8 mouse cellular contexts compared by ENCODE assay signal in the genomic region with DNA sequence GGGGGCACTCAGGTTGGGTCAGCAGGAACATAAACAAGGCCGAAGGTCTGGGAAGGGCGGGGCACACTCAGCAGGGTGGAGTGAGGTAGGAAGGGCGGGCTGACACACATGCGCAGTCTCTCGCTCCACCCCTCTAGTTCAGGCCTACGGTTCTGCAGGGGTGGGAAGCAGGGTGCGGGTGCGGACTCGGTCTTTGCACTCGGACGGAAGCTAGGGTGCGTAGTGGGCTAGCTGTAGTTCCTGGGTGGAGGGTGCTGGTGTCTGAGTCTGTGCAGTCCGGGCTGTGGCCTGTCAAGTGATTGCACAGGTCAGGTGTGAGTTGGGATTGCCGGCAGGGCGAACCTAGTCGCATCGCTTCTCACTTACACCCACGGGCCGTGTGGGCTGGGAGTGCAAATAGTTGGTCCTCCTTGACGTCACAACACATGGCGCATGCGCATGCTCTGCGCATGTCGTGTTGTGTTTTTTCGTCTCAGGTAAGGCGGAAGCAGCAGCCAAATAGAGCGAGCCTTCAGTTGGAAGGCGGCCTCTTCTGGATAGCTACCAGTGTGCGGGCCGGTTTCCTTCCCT. TPM values are rescaled to one million over a fixed set of nuclear protein-coding genes. Genes with fewer than 3 reads are reported as not detected.
DNase-seq lines count a peak whose midpoint lies in the region; ATAC-seq lines count a peak whose summit lies in the region.

No protein-coding gene starts in this region.

- no peaks in the 10 kb centered on the region for H3K27me3 ChIP-seq in heart, embryonic 13.5 days (replicated peaks)
- H3K27me3 ChIP-seq in liver, embryonic 12.5 days (replicated peaks) = no peaks in the 10 kb centered on the region
- H3K27me3 ChIP-seq in stomach, embryonic 15.5 days (replicated peaks) = no peaks in the 10 kb centered on the region

- WGBS in heart, embryonic 13.5 days = under 1% methylated on average over 30 of the region's 30 CpGs
- WGBS in liver, embryonic 12.5 days (ENCODE audit: insufficient replicate concordance) = under 1% methylated on average over 30 of the region's 30 CpGs
- WGBS in stomach, embryonic 15.5 days = under 1% methylated on average over 30 of the region's 30 CpGs

- H3K9ac ChIP-seq in heart, embryonic 13.5 days = peak overlapping the region; percentile 83
- H3K9ac ChIP-seq in liver, embryonic 12.5 days = peak overlapping the region; percentile 73
- peak overlapping the region; percentile 49 for H3K9ac ChIP-seq in stomach, embryonic 15.5 days

- H3K36me3 ChIP-seq in heart, embryonic 13.5 days = peaks cover 37% of the 10 kb centered on the region
- H3K36me3 ChIP-seq in liver, embryonic 12.5 days = peaks cover 16% of the 10 kb centered on the region
- H3K36me3 ChIP-seq in stomach, embryonic 15.5 days = peaks cover 9% of the 10 kb centered on the region; the same call in 1 of the 2 replicates

- DNase-seq in CD4-positive, CD25-positive, alpha-beta regulatory T cell, adult 2 months (ENCODE audit: low read depth, low spot score) = peak; percentile 99
- peak; percentile 90 for DNase-seq in fat pad, adult 2 months (ENCODE audit: extremely low read depth, low read depth, low spot score)
- DNase-seq in kidney, postnatal 10 days = peak; percentile 95
- DNase-seq in natural killer cell, adult 2 months (ENCODE audit: low spot score in 2 of 2) = peak; percentile 95 to 96

- H3K4me1 ChIP-seq in brown adipose tissue, adult 24 weeks (ENCODE audit: control insufficient read depth, insufficient read depth, insufficient read length, low read length) = peaks cover 5% of the 10 kb centered on the region; the same call in 1 of the 2 replicates
- peaks cover 17% of the 10 kb centered on the region for H3K4me1 ChIP-seq in heart, embryonic 13.5 days
- H3K4me1 ChIP-seq in liver, embryonic 12.5 days = peaks cover 35% of the 10 kb centered on the region
- H3K4me1 ChIP-seq in stomach, embryonic 15.5 days = peaks cover 7% of the 10 kb centered on the region; the same call in 1 of the 2 replicates

- peak overlapping the region; percentile 72 for H3K4me3 ChIP-seq in brown adipose tissue, adult 24 weeks (ENCODE audit: insufficient read depth, low read depth, low read length)
- peak overlapping the region; percentile 62 for H3K4me3 ChIP-seq in heart, embryonic 13.5 days
- H3K4me3 ChIP-seq in liver, embryonic 12.5 days = peak overlapping the region; percentile 65
- H3K4me3 ChIP-seq in stomach, embryonic 15.5 days (replicated peaks) = peak overlapping the region; percentile 57

- H3K9me3 ChIP-seq in heart, embryonic 13.5 days = no peaks in the 10 kb centered on the region
- H3K9me3 ChIP-seq in liver, embryonic 12.5 days (replicated peaks) = no peaks in the 10 kb centered on the region
- H3K9me3 ChIP-seq in stomach, embryonic 15.5 days = no peaks in the 10 kb centered on the region

- ATAC-seq in heart, embryonic 13.5 days (ENCODE audit: extremely low read depth, insufficient number of reproducible peaks, low FRiP score, low TSS enrichment) = peak; percentile 96
- peak; percentile 98 for ATAC-seq in liver, embryonic 12.5 days
- peak; percentile 99 for ATAC-seq in stomach, embryonic 15.5 days (ENCODE audit: insufficient read depth, low FRiP score, low read depth)

- peak overlapping the region; percentile 87 for H3K27ac ChIP-seq in brown adipose tissue, adult 24 weeks (replicated peaks; ENCODE audit: low read depth, low read length)
- H3K27ac ChIP-seq in heart, embryonic 13.5 days (replicated peaks) = peak overlapping the region; percentile 96
- peak overlapping the region; percentile 99 for H3K27ac ChIP-seq in liver, embryonic 12.5 days
- peak overlapping the region; percentile 97 for H3K27ac ChIP-seq in stomach, embryonic 15.5 days

- H3K4me2 ChIP-seq in heart, embryonic 13.5 days = peak overlapping the region; percentile 84
- peak overlapping the region; percentile 88 for H3K4me2 ChIP-seq in liver, embryonic 12.5 days
- H3K4me2 ChIP-seq in stomach, embryonic 15.5 days = peak overlapping the region; percentile 73

RNA-seq across cellular contexts. Expression of a gene that starts 0.5 kb away (rescaled TPM):
- 23.7 and 30.9 TPM in 2 replicates for polyA plus RNA-seq in brown adipose tissue, adult 24 weeks (2012; ENCODE audit: insufficient read depth, insufficient read length, missing spikeins)
- polyA plus RNA-seq in heart, embryonic 13.5 days (2015; fragmentation: Nextera tagmentation; extraction: Ambion mirVana) = 12.5 and 13.0 TPM in 2 replicates
- 7.6 and 8.0 TPM in 2 replicates for polyA plus RNA-seq in liver, embryonic 12.5 days (2016; fragmentation: Nextera tagmentation; extraction: Ambion mirVana)
- polyA plus RNA-seq in stomach, embryonic 15.5 days (2015; fragmentation: Nextera tagmentation; extraction: Ambion mirVana) = 13.0 and 15.7 TPM in 2 replicates

RNA-seq across cellular contexts. Expression of a gene that starts 21.4 kb away (rescaled TPM):
- polyA plus RNA-seq in brown adipose tissue, adult 24 weeks (2012; ENCODE audit: insufficient read depth, insufficient read length, missing spikeins) = 5.0 and 6.1 TPM in 2 replicates
- 12.2 and 12.5 TPM in 2 replicates for polyA plus RNA-seq in heart, embryonic 13.5 days (2015; fragmentation: Nextera tagmentation; extraction: Ambion mirVana)
- 15.5 and 17.1 TPM in 2 replicates for polyA plus RNA-seq in liver, embryonic 12.5 days (2016; fragmentation: Nextera tagmentation; extraction: Ambion mirVana)
- polyA plus RNA-seq in stomach, embryonic 15.5 days (2015; fragmentation: Nextera tagmentation; extraction: Ambion mirVana) = 18.3 and 20.2 TPM in 2 replicates

RNA-seq across cellular contexts. Expression of a gene that starts 23.5 kb away (rescaled TPM):
- 39.9 and 45.2 TPM in 2 replicates for polyA plus RNA-seq in brown adipose tissue, adult 24 weeks (2012; ENCODE audit: insufficient read depth, insufficient read length, missing spikeins)
- 154 and 178 TPM in 2 replicates for polyA plus RNA-seq in heart, embryonic 13.5 days (2015; fragmentation: Nextera tagmentation; extraction: Ambion mirVana)
- 197 and 199 TPM in 2 replicates for polyA plus RNA-seq in liver, embryonic 12.5 days (2016; fragmentation: Nextera tagmentation; extraction: Ambion mirVana)
- polyA plus RNA-seq in stomach, embryonic 15.5 days (2015; fragmentation: Nextera tagmentation; extraction: Ambion mirVana) = 228 and 237 TPM in 2 replicates

RNA-seq across cellular contexts. Expression of a gene that starts 35.9 kb away (rescaled TPM):
- not detected in 2 replicates for polyA plus RNA-seq in brown adipose tissue, adult 24 weeks (2012; ENCODE audit: insufficient read depth, insufficient read length, missing spikeins)
- 0.15 TPM in 1 of 2 replicates, not detected in the other for polyA plus RNA-seq in heart, embryonic 13.5 days (2015; fragmentation: Nextera tagmentation; extraction: Ambion mirVana)
- polyA plus RNA-seq in liver, embryonic 12.5 days (2016; fragmentation: Nextera tagmentation; extraction: Ambion mirVana) = not detected in 2 replicates
- polyA plus RNA-seq in stomach, embryonic 15.5 days (2015; fragmentation: Nextera tagmentation; extraction: Ambion mirVana) = 0.06 TPM in 1 of 2 replicates, not detected in the other

Comparison
In these comparisons a context has a peak if more than half of its experiments do, and no peak if none do; other contexts are left out.
1. Peak in every context shown above with its lines: DNase-seq, ATAC-seq, H3K4me3 ChIP-seq and H3K27ac ChIP-seq.